Mouse (Mus musculus): ENCODE data around the gene Hcfc1r1. TPM values are rescaled to one million over a fixed set of nuclear protein-coding genes. Genes with fewer than 3 reads are reported as not detected.

Hcfc1r1 gene
- polyA plus RNA-seq, 1 experiment from 2014 or later, result 83.3 TPM

- Histone ChIP-seq H3K27me3 (replicated peaks; ENCODE audit: control insufficient read depth, insufficient read depth, low read length) (0 out of 2 replicates have a peak, but pooled peaks cover 2% of the 10 kb centered on the region), H3K27ac (ENCODE audit: low read depth) (no peak overlapping the region), H3K4me2 (ENCODE audit: low read length) (no peak overlapping the region), H3K4me3 (ENCODE audit: low read depth, low read length) (no peak overlapping the region), H3K9ac (ENCODE audit: low read length) (no peak overlapping the region), H3K36me3 (ENCODE audit: control insufficient read depth, insufficient read depth, low read length) (peaks cover 45% of the 10 kb centered on the region), H3K9me3 (ENCODE audit: control insufficient read depth, low read length) (no peaks in the 10 kb centered on the region), H3K4me1 (replicated peaks; ENCODE audit: control insufficient read depth, insufficient read depth, low read length) (peaks cover 9% of the 10 kb centered on the region)
- DNase-seq (ENCODE audit: low spot score) (no peak), ATAC-seq (replicated peaks; ENCODE audit: low FRiP score, low TSS enrichment, low read depth) (no peak)
- WGBS, result 93% methylated on average over 7 of the region's 7 CpGs
Measured at GRCm38 (mm10) chr17:23670516-23671074, 2.8 kb upstream of the Hcfc1r1 start.

- no peak for ATAC-seq (replicated peaks; ENCODE audit: low FRiP score, low TSS enrichment, low read depth)
- Histone ChIP-seq H3K27ac (ENCODE audit: low read depth) (no peak overlapping the region), H3K9ac (ENCODE audit: low read length) (no peak overlapping the region), H3K36me3 (ENCODE audit: control insufficient read depth, insufficient read depth, low read length) (peaks cover 40% of the 10 kb centered on the region), H3K4me1 (replicated peaks; ENCODE audit: control insufficient read depth, insufficient read depth, low read length) (peaks cover 18% of the 10 kb centered on the region), H3K9me3 (ENCODE audit: control insufficient read depth, low read length) (no peaks in the 10 kb centered on the region), H3K4me3 (ENCODE audit: low read depth, low read length) (no peak overlapping the region), H3K27me3 (replicated peaks; ENCODE audit: control insufficient read depth, insufficient read depth, low read length) (0 out of 2 replicates have a peak, but pooled peaks cover 5% of the 10 kb centered on the region), H3K4me2 (ENCODE audit: low read length) (no peak overlapping the region)
- WGBS, result 91% methylated on average over 3 of the region's 3 CpGs
- DNase-seq (ENCODE audit: low spot score), result no peak
Measured at GRCm38 (mm10) chr17:23671519-23671918, 1.9 kb upstream of the Hcfc1r1 start.

DNA sequence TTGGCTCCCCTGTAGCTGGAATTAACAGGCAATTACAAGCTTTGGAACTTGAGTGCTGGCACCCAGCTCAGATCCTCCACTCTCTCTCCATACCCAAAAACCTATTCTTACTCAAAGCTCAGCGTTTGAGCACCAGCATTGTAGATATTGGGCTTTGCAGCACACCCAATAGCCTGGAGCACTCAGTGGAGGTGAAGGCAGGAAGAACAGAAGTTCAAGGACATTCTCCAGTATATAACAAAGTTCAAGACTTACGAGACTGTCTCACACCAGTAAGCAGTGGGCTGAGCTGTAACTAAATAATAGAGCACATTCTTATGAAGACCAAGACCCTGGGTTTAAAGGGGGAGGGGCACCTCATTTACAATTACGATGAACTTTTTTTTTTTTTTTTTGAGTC, 635 bp upstream of the Hcfc1r1 start:
- Histone ChIP-seq H3K27me3 (replicated peaks; ENCODE audit: control insufficient read depth, insufficient read depth, low read length) (0 out of 2 replicates have a peak, but pooled peaks cover 5% of the 10 kb centered on the region), H3K9me3 (ENCODE audit: control insufficient read depth, low read length) (no peaks in the 10 kb centered on the region), H3K9ac (ENCODE audit: low read length) (peak overlapping the region; percentile 4; the same call in 1 of the 2 replicates), H3K4me2 (ENCODE audit: low read length) (peak overlapping the region; percentile 94), H3K36me3 (ENCODE audit: control insufficient read depth, insufficient read depth, low read length) (peaks cover 27% of the 10 kb centered on the region), H3K27ac (ENCODE audit: low read depth) (no peak overlapping the region), H3K4me3 (ENCODE audit: low read depth, low read length) (peak overlapping the region; percentile 51), H3K4me1 (replicated peaks; ENCODE audit: control insufficient read depth, insufficient read depth, low read length) (peaks cover 19% of the 10 kb centered on the region)
- DNase-seq (ENCODE audit: low spot score) (no peak), ATAC-seq (replicated peaks; ENCODE audit: low FRiP score, low TSS enrichment, low read depth) (no peak)
- whole genome bisulfite sequencing, result 67% methylated on average over 3 of the region's 3 CpGs

DNA sequence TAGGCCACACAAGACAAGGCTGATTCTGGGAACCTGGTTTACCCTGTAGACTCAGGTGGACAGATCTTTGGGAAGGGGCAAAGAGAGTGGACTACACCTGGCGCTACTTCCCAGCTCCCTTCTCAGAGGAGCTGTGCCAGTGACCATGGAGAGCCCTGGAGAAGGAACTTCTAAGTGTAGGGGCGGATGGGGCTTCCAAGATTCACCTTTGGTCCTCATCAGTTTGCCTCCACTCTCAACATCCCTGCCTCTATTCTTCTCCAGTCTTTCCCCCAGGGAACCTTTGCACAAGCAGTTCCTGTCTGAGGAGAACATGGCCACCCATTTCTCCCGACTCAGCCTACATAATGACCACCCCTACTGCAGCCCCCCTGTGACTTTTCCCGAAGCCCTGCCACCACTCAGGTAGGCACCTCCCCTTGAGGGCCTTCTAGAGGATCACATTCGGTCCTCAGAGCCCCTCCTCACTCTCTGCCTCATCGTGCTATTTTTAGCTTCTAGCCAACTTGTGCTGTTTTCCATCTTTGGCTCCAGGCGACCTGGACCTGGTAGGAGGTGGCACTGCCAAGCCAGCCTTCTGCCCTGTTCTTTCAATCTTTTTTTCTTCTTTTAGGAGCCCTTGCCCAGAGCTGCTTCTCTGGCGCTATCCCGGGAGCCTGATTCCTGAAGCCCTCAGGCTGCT, 1.0 kb downstream of the Hcfc1r1 start:
- ATAC-seq (replicated peaks; ENCODE audit: low FRiP score, low TSS enrichment, low read depth), result no peak

DNA sequence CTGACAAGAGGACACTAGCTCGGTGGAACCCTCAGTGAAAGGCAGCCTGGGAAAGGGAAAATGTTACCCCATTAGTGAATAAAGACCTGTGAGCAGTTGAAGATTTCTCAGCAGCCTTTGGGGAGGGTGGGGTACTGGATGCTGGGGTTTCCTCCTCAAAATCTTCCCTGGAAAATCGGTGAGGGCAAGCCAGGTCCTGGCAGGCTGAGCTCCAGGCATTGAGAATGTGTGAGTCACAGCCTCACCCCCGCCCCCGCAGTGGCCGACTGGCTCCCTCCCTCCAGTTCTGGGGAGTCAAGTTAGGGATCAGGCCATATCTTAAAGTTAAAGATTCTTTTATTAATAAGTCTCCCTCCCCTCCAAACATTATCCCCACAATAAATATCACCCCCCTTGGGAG, 1.7 kb downstream of the Hcfc1r1 start:
- peaks cover 19% of the 10 kb centered on the region for H3K4me1 ChIP-seq (replicated peaks; ENCODE audit: control insufficient read depth, insufficient read depth, low read length)
- H3K27me3 ChIP-seq (replicated peaks; ENCODE audit: control insufficient read depth, insufficient read depth, low read length), result peaks cover 25% of the 10 kb centered on the region
- DNase-seq (ENCODE audit: low spot score) (no peak), ATAC-seq (replicated peaks; ENCODE audit: low FRiP score, low TSS enrichment, low read depth) (no peak)
- H3K4me2 ChIP-seq (ENCODE audit: low read length), result peak overlapping the region; percentile 94
- no peak overlapping the region for H3K9ac ChIP-seq (ENCODE audit: low read length)
- WGBS, result 26% methylated on average over 5 of the region's 5 CpGs
- no peak overlapping the region for H3K27ac ChIP-seq (ENCODE audit: low read depth)
- peaks cover 6% of the 10 kb centered on the region; the same call in 1 of the 2 replicates for H3K36me3 ChIP-seq (ENCODE audit: control insufficient read depth, insufficient read depth, low read length)
- H3K4me3 ChIP-seq (ENCODE audit: low read depth, low read length), result 0 out of 2 replicates have a peak overlapping the region, but pooled peaks have one; percentile 62
- no peaks in the 10 kb centered on the region for H3K9me3 ChIP-seq (ENCODE audit: control insufficient read depth, low read length)

More for the DNA sequence above, 1.0 kb downstream of the Hcfc1r1 start:
- Histone ChIP-seq H3K4me3 (ENCODE audit: low read depth, low read length) (peak overlapping the region; percentile 51), H3K36me3 (ENCODE audit: control insufficient read depth, insufficient read depth, low read length) (peaks cover 11% of the 10 kb centered on the region), H3K4me2 (ENCODE audit: low read length) (peak overlapping the region; percentile 94), H3K27me3 (replicated peaks; ENCODE audit: control insufficient read depth, insufficient read depth, low read length) (peaks cover 18% of the 10 kb centered on the region), H3K27ac (ENCODE audit: low read depth) (no peak overlapping the region), H3K9me3 (ENCODE audit: control insufficient read depth, low read length) (no peaks in the 10 kb centered on the region), H3K9ac (ENCODE audit: low read length) (peak overlapping the region; percentile 47), H3K4me1 (replicated peaks; ENCODE audit: control insufficient read depth, insufficient read depth, low read length) (peaks cover 19% of the 10 kb centered on the region)
- WGBS, result 31% methylated on average over 9 of the region's 9 CpGs
- DNase-seq (ENCODE audit: low spot score), result no peak

DNA sequence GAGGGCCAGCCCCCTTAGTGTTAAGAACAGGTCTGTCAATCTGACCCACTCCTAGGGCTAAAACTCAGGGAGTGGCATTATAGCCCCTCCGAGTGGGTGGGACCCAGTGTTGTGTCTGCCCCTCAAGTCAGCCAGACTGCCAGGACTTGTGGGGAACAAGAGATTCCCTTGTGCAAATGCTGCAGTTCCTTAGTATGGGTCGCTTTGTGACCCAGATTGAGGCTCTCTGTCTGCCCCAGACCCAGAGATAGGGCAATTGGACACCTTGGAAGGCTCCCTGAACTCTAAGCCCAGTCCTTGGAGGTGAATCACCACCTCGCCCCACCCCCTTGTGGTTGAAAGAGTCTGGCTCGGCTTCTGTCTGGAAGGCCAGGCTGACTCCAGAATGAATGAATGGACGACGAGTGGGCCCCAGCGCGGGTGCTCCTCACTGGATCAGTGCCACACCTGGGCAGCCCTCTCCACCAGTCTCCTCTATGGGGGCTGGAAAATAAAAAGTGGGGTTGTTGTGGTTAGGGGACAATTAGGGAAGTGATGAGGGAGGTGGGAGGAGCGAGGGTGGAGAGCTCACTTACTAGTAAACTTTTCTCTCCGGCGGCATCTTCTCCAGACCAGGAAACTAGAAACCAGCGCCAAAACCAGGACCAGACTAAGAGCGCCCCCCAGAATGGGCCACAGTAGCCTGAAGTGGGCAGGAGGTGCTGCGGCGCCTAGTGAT, 2.3 kb downstream of the Hcfc1r1 start:
- peak overlapping the region; percentile 73; the same call in 1 of the 2 replicates for H3K27ac ChIP-seq (ENCODE audit: low read depth)
- peak overlapping the region; percentile 62 for H3K4me3 ChIP-seq (ENCODE audit: low read depth, low read length)
- peak overlapping the region; percentile 94 for H3K4me2 ChIP-seq (ENCODE audit: low read length)
- H3K4me1 ChIP-seq (replicated peaks; ENCODE audit: control insufficient read depth, insufficient read depth, low read length), result peaks cover 19% of the 10 kb centered on the region
- DNase-seq (ENCODE audit: low spot score) (peak; percentile 78), ATAC-seq (replicated peaks; ENCODE audit: low FRiP score, low TSS enrichment, low read depth) (no peak)
- H3K9ac ChIP-seq (ENCODE audit: low read length), result peak overlapping the region; percentile 55; the same call in 1 of the 2 replicates
- WGBS, result 17% methylated on average over 15 of the region's 15 CpGs
- no peaks in the 10 kb centered on the region for H3K9me3 ChIP-seq (ENCODE audit: control insufficient read depth, low read length)
- peaks cover 31% of the 10 kb centered on the region for H3K27me3 ChIP-seq (replicated peaks; ENCODE audit: control insufficient read depth, insufficient read depth, low read length)
- H3K36me3 ChIP-seq (ENCODE audit: control insufficient read depth, insufficient read depth, low read length), result no peaks in the 10 kb centered on the region

DNA sequence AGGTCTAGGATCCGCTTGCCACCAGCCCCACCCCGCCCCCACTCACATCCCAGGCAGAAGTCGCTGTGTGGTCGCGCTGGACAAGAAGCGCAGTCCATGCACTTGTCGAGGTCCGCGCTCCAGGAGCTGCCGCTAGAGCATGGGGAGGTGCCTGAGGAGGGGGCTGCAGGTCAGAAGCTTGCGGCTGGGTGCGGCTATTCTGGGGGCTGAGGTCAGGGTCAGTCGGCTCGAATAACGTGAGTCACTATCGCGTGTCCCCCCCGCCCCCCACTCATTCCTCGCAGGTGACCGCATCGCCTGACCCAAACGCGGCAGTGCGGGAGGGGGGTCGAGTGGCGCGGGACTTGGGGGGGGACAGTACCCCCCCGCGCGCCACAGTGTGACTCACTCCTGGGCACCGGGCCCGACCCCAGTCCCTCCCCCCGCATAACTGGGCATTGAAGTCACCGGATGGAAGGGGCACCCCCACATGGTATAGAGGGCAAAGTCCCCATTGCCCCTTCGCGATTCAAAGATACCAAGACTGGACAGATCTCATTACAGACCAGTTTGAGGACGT, 3.2 kb downstream of the Hcfc1r1 start:
- DNase-seq (ENCODE audit: low spot score) (no peak), ATAC-seq (replicated peaks; ENCODE audit: low FRiP score, low TSS enrichment, low read depth) (no peak)
- no peaks in the 10 kb centered on the region for H3K9me3 ChIP-seq (ENCODE audit: control insufficient read depth, low read length)
- H3K27ac ChIP-seq (ENCODE audit: low read depth), result peak overlapping the region; percentile 73
- peaks cover 19% of the 10 kb centered on the region for H3K4me1 ChIP-seq (replicated peaks; ENCODE audit: control insufficient read depth, insufficient read depth, low read length)
- peak overlapping the region; percentile 55 for H3K9ac ChIP-seq (ENCODE audit: low read length)
- H3K4me3 ChIP-seq (ENCODE audit: low read depth, low read length), result peak overlapping the region; percentile 62
- H3K36me3 ChIP-seq (ENCODE audit: control insufficient read depth, insufficient read depth, low read length), result no peaks in the 10 kb centered on the region
- H3K4me2 ChIP-seq (ENCODE audit: low read length), result peak overlapping the region; percentile 94
- peaks cover 39% of the 10 kb centered on the region for H3K27me3 ChIP-seq (replicated peaks; ENCODE audit: control insufficient read depth, insufficient read depth, low read length)
- under 1% methylated on average over 37 of the region's 37 CpGs for WGBS

- H3K4me3 ChIP-seq (ENCODE audit: low read depth, low read length), result peak within 1 kb of the TSS; percentile 62
- peak within 1 kb of the TSS; percentile 55 for H3K9ac ChIP-seq (ENCODE audit: low read length)
- H3K27me3 ChIP-seq (replicated peaks; ENCODE audit: control insufficient read depth, insufficient read depth, low read length), result peaks cover 42% of the 10 kb centered on the region
- H3K4me1 ChIP-seq (replicated peaks; ENCODE audit: control insufficient read depth, insufficient read depth, low read length), result peaks cover 19% of the 10 kb centered on the region
- peak; percentile 90 for DNase-seq (ENCODE audit: low spot score)
- peak; percentile 20; the same call in 1 of the 2 replicates for ATAC-seq (replicated peaks; ENCODE audit: low FRiP score, low TSS enrichment, low read depth)
- no peaks in the 10 kb centered on the region for H3K36me3 ChIP-seq (ENCODE audit: control insufficient read depth, insufficient read depth, low read length)
- H3K9me3 ChIP-seq (ENCODE audit: control insufficient read depth, low read length), result no peaks in the 10 kb centered on the region
- H3K4me2 ChIP-seq (ENCODE audit: low read length), result peak within 1 kb of the TSS; percentile 94
- WGBS, result under 1% methylated on average over 34 of the region's 34 CpGs
- peak within 1 kb of the TSS; percentile 73 for H3K27ac ChIP-seq (ENCODE audit: low read depth)
Measured at GRCm38 (mm10) chr17:23677236-23677679, 3.9 kb downstream of the Hcfc1r1 start, which contains the start of gene Tnfrsf12a. Gene Tnfrsf12a (minus strand): TSS chr17:23677468.

All from intestine, embryonic 14.5 days (tissue).